Mouse (Mus musculus): Measurements from ENCODE around the gene Prn. TPM values are rescaled to one million over a fixed set of nuclear protein-coding genes. Genes with fewer than 3 reads are reported as not detected.

The Prn gene
- polyA plus RNA-seq, 1 experiment: not detected

- H3K4me1 ChIP-seq: peaks cover 29% of the 10 kb centered on the region
- no peaks in the 10 kb centered on the region for H3K9me3 ChIP-seq
- H3K4me3 ChIP-seq (replicated peaks): no peak overlapping the region
- H3K36me3 ChIP-seq (replicated peaks; ENCODE audit: low read length): no peaks in the 10 kb centered on the region
- peaks cover 46% of the 10 kb centered on the region for H3K27me3 ChIP-seq (replicated peaks)
- TF ChIP-seq FLI1 (IDR thresholded peaks at IDR 0.05; ENCODE audit: low read length): no peak
- TF ChIP-seq GATA1 (IDR thresholded peaks at IDR 0.05; ENCODE audit: borderline replicate concordance, low read length): no peak
Measured at GRCm38 (mm10) chr2:131883136-131883535, 26.6 kb upstream of the Prn start.

GRCm38 (mm10) chr2:131886503-131887160 lies 23.1 kb upstream of the Prn start:
- Histone ChIP-seq H3K27me3 (replicated peaks) (peaks cover 47% of the 10 kb centered on the region), H3K36me3 (replicated peaks; ENCODE audit: low read length) (no peaks in the 10 kb centered on the region), H3K4me3 (replicated peaks) (no peak overlapping the region), H3K9me3 (no peaks in the 10 kb centered on the region), H3K4me1 (peaks cover 56% of the 10 kb centered on the region)
- TF ChIP-seq FLI1 (IDR thresholded peaks at IDR 0.05; ENCODE audit: low read length): no peak
- no peak for TF ChIP-seq GATA1 (IDR thresholded peaks at IDR 0.05; ENCODE audit: borderline replicate concordance, low read length)

- H3K9me3 ChIP-seq: no peaks in the 10 kb centered on the region
- peaks cover 34% of the 10 kb centered on the region for H3K27me3 ChIP-seq (replicated peaks)
- peaks cover 62% of the 10 kb centered on the region for H3K4me1 ChIP-seq
- peak overlapping the region; percentile 71 for H3K4me3 ChIP-seq (replicated peaks)
- no peak for TF ChIP-seq FLI1 (IDR thresholded peaks at IDR 0.05; ENCODE audit: low read length)
- no peak for TF ChIP-seq GATA1 (IDR thresholded peaks at IDR 0.05; ENCODE audit: borderline replicate concordance, low read length)
- H3K36me3 ChIP-seq (replicated peaks; ENCODE audit: low read length): no peaks in the 10 kb centered on the region
Measured at GRCm38 (mm10) chr2:131888233-131888632, 21.5 kb upstream of the Prn start.

- Histone ChIP-seq H3K4me1 (peaks cover 47% of the 10 kb centered on the region), H3K27me3 (replicated peaks) (peaks cover 14% of the 10 kb centered on the region), H3K4me3 (replicated peaks) (peak overlapping the region; percentile 42), H3K9me3 (no peaks in the 10 kb centered on the region), H3K36me3 (replicated peaks; ENCODE audit: low read length) (no peaks in the 10 kb centered on the region)
- no peak for TF ChIP-seq FLI1 (IDR thresholded peaks at IDR 0.05; ENCODE audit: low read length)
- no peak for TF ChIP-seq GATA1 (IDR thresholded peaks at IDR 0.05; ENCODE audit: borderline replicate concordance, low read length)
Measured at GRCm38 (mm10) chr2:131892534-131892933, 17.2 kb upstream of the Prn start.

- peaks cover 3% of the 10 kb centered on the region for H3K27me3 ChIP-seq (replicated peaks)
- no peaks in the 10 kb centered on the region for H3K9me3 ChIP-seq
- H3K4me1 ChIP-seq: peaks cover 27% of the 10 kb centered on the region
- no peaks in the 10 kb centered on the region for H3K36me3 ChIP-seq (replicated peaks; ENCODE audit: low read length)
- TF ChIP-seq FLI1 (IDR thresholded peaks at IDR 0.05; ENCODE audit: low read length) (no peak), GATA1 (IDR thresholded peaks at IDR 0.05; ENCODE audit: borderline replicate concordance, low read length) (no peak)
- no peak overlapping the region for H3K4me3 ChIP-seq (replicated peaks)
Measured at GRCm38 (mm10) chr2:131895106-131895505, 14.7 kb upstream of the Prn start.

- peaks cover 2% of the 10 kb centered on the region for H3K27me3 ChIP-seq (replicated peaks)
- no peaks in the 10 kb centered on the region for H3K36me3 ChIP-seq (replicated peaks; ENCODE audit: low read length)
- H3K4me3 ChIP-seq (replicated peaks): no peak overlapping the region
- peaks cover 18% of the 10 kb centered on the region for H3K4me1 ChIP-seq
- no peaks in the 10 kb centered on the region for H3K9me3 ChIP-seq
- no peak for TF ChIP-seq GATA1 (IDR thresholded peaks at IDR 0.05; ENCODE audit: borderline replicate concordance, low read length)
- no peak for TF ChIP-seq FLI1 (IDR thresholded peaks at IDR 0.05; ENCODE audit: low read length)
Measured at GRCm38 (mm10) chr2:131896011-131896410, 13.7 kb upstream of the Prn start.

GRCm38 (mm10) chr2:131897336-131898109 lies 12.2 kb upstream of the Prn start:
- H3K4me3 ChIP-seq (replicated peaks): no peak overlapping the region
- no peak for TF ChIP-seq FLI1 (IDR thresholded peaks at IDR 0.05; ENCODE audit: low read length)
- TF ChIP-seq GATA1 (IDR thresholded peaks at IDR 0.05; ENCODE audit: borderline replicate concordance, low read length): no peak
- H3K27me3 ChIP-seq (replicated peaks): peaks cover 2% of the 10 kb centered on the region
- no peaks in the 10 kb centered on the region for H3K9me3 ChIP-seq
- H3K36me3 ChIP-seq (replicated peaks; ENCODE audit: low read length): no peaks in the 10 kb centered on the region
- H3K4me1 ChIP-seq: peaks cover 5% of the 10 kb centered on the region

- Histone ChIP-seq H3K4me3 (replicated peaks) (no peak overlapping the region), H3K36me3 (replicated peaks; ENCODE audit: low read length) (no peaks in the 10 kb centered on the region), H3K27me3 (replicated peaks) (no peaks in the 10 kb centered on the region), H3K4me1 (peaks cover 33% of the 10 kb centered on the region), H3K9me3 (no peaks in the 10 kb centered on the region)
- TF ChIP-seq GATA1 (IDR thresholded peaks at IDR 0.05; ENCODE audit: borderline replicate concordance, low read length) (no peak), FLI1 (IDR thresholded peaks at IDR 0.05; ENCODE audit: low read length) (no peak)
Measured at GRCm38 (mm10) chr2:131902423-131902822, 7.3 kb upstream of the Prn start.

- no peaks in the 10 kb centered on the region for H3K36me3 ChIP-seq (replicated peaks; ENCODE audit: low read length)
- peaks cover 33% of the 10 kb centered on the region for H3K4me1 ChIP-seq
- no peaks in the 10 kb centered on the region for H3K27me3 ChIP-seq (replicated peaks)
- TF ChIP-seq FLI1 (IDR thresholded peaks at IDR 0.05; ENCODE audit: low read length) (no peak), GATA1 (IDR thresholded peaks at IDR 0.05; ENCODE audit: borderline replicate concordance, low read length) (no peak)
- H3K9me3 ChIP-seq: no peaks in the 10 kb centered on the region
- peak overlapping the region; percentile 76 for H3K4me3 ChIP-seq (replicated peaks)
Measured at GRCm38 (mm10) chr2:131902867-131903266, 6.9 kb upstream of the Prn start.

GRCm38 (mm10) chr2:131905025-131905424 lies 4.7 kb upstream of the Prn start:
- peaks cover 49% of the 10 kb centered on the region for H3K4me1 ChIP-seq
- peak overlapping the region; percentile 9 for H3K4me3 ChIP-seq (replicated peaks)
- H3K36me3 ChIP-seq (replicated peaks; ENCODE audit: low read length): no peaks in the 10 kb centered on the region

More at GRCm38 (mm10) chr2:131905025-131905424, 4.7 kb upstream of the Prn start:
- no peaks in the 10 kb centered on the region for H3K9me3 ChIP-seq
- no peaks in the 10 kb centered on the region for H3K27me3 ChIP-seq (replicated peaks)
- TF ChIP-seq FLI1 (IDR thresholded peaks at IDR 0.05; ENCODE audit: low read length) (no peak), GATA1 (IDR thresholded peaks at IDR 0.05; ENCODE audit: borderline replicate concordance, low read length) (no peak)
